Comparison of ENCODE assay signal across 14 mouse cellular contexts in the genomic region with DNA sequence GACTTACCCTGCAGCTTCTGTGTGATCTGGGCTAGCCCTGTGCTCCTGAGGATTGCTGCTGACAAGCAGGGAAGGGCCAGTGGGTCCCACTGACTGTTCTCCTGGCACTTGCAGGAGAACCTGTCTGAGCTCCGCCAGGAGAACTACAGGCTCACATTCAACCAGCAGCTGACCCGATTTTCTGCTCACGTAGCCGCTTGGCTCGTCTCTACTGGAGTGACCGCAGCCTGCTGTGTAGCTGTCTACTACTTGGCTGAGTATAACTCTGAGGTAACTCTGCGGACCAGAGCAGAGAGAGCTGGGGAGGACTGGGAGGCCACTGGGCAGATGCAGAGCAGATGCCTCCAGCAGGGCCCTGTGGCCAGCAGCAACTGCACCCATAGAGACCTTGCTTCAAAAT. TPM values are rescaled to one million over a fixed set of nuclear protein-coding genes. Genes with fewer than 3 reads are reported as not detected.
DNase-seq lines count a peak whose midpoint lies in the region; ATAC-seq lines count a peak whose summit lies in the region.
"Had no signal": no experiment of that assay in that cellular context is flagged by ENCODE, and none has a peak within 500 bp of the region (broad histone marks: within the 10 kb centered on the region; RNA-seq: fewer than 3 reads in every experiment).

No protein-coding gene starts in this region.

- peak; percentile 47; the same call in 1 of the 2 replicates for ATAC-seq in frontal cortex, adult (ENCODE audit: low TSS enrichment)
- ATAC-seq in forebrain, embryonic 14.5 days: no peak

- H3K4me3 ChIP-seq in forebrain, embryonic 14.5 days (ENCODE audit: low read depth, low read length): no peak overlapping the region
- H3K4me3 ChIP-seq: limb, embryonic 15.5 days; lung, embryonic 15.5 days had no signal

- no peak for DNase-seq in frontal cortex, postnatal 25 days (ENCODE audit: low spot score in 2 of 2)
- DNase-seq in left cerebral cortex, postnatal 14 days (ENCODE audit: low spot score in 2 of 2): peak; percentile 10 to 43
- DNase-seq in left cerebral cortex, adult 11 months (ENCODE audit: low spot score): no peak
- peak; percentile 32 for DNase-seq in cerebellum, adult 9-10 months
- DNase-seq in gastrocnemius, postnatal 25 days: peak; percentile 45
- DNase-seq in forebrain, embryonic 14.5 days (ENCODE audit: low spot score): no peak
- no peak for DNase-seq in kidney, adult 8-10 months
- DNase-seq: adrenal gland, postnatal 14 days; kidney, postnatal 4 days; thymus, adult 2 months had no signal

- no peak overlapping the region for H3K4me2 ChIP-seq in forebrain, embryonic 14.5 days (ENCODE audit: low read length)
- H3K4me2 ChIP-seq: limb, embryonic 15.5 days; lung, embryonic 15.5 days; midbrain, embryonic 11.5 days had no signal

- H3K9ac ChIP-seq in forebrain, embryonic 14.5 days (ENCODE audit: low read length): no peak overlapping the region
- H3K9ac ChIP-seq: limb, embryonic 15.5 days; lung, embryonic 15.5 days had no signal

- 83% methylated on average over 7 of the region's 7 CpGs for WGBS in forebrain, embryonic 14.5 days

- no peaks in the 10 kb centered on the region for H3K9me3 ChIP-seq in forebrain, embryonic 14.5 days (replicated peaks; ENCODE audit: control insufficient read depth, low read length)
- H3K9me3 ChIP-seq: limb, embryonic 15.5 days; lung, embryonic 15.5 days had no signal

- H3K27ac ChIP-seq in forebrain, embryonic 14.5 days (ENCODE audit: low read depth, low read length): no peak overlapping the region
- H3K27ac ChIP-seq: limb, embryonic 15.5 days; lung, embryonic 15.5 days had no signal

- intact Hi-C loops in left cerebral cortex, postnatal 14 days (cut with DNase I): no loop called here

- H3K27me3 ChIP-seq in forebrain, embryonic 14.5 days (replicated peaks; ENCODE audit: control insufficient read depth, insufficient read depth, low read length): no peaks in the 10 kb centered on the region
- H3K27me3 ChIP-seq: limb, embryonic 15.5 days; lung, embryonic 15.5 days had no signal

- no peaks in the 10 kb centered on the region for H3K36me3 ChIP-seq in forebrain, embryonic 14.5 days (ENCODE audit: control insufficient read depth, insufficient read depth, low read length)
- H3K36me3 ChIP-seq: limb, embryonic 15.5 days; lung, embryonic 15.5 days had no signal

- H3K4me1 ChIP-seq in forebrain, embryonic 14.5 days (ENCODE audit: control insufficient read depth, insufficient read depth, low read length): no peaks in the 10 kb centered on the region
- H3K4me1 ChIP-seq: limb, embryonic 15.5 days; lung, embryonic 15.5 days had no signal

RNA-seq across cellular contexts. Expression of a gene that starts 52.2 kb away (rescaled TPM):
- total RNA-seq in left cerebral cortex, postnatal 14 days (2021): under 1 TPM; 0.35 to 0.38 TPM
- under 1 TPM in 1 of 2 experiments, not detected in 1; 0.21 TPM for total RNA-seq in gastrocnemius, postnatal 25 days (2021)
- 0.25 and 0.27 TPM in 2 replicates for polyA plus RNA-seq in forebrain, embryonic 14.5 days (2014; fragmentation: Nextera tagmentation; extraction: Ambion mirVana)

RNA-seq across cellular contexts. Expression of a gene that starts 56.2 kb away (rescaled TPM):
- 100 to 1,000 TPM; 325 to 333 TPM for total RNA-seq in left cerebral cortex, postnatal 14 days (2021)
- total RNA-seq in gastrocnemius, postnatal 25 days (2021): 10 to 100 TPM; 32.7 to 38.1 TPM
- polyA plus RNA-seq in forebrain, embryonic 14.5 days (2014; fragmentation: Nextera tagmentation; extraction: Ambion mirVana): 194 and 198 TPM in 2 replicates

Comparison
In these comparisons a context has a peak if more than half of its experiments do, and no peak if none do; other contexts are left out.
1. DNase-seq: peak in left cerebral cortex, postnatal 14 days (2 of 2), cerebellum, adult 9-10 months (single experiment) and gastrocnemius, postnatal 25 days (single experiment); none in frontal cortex, postnatal 25 days (0 of 2), left cerebral cortex, adult 11 months (single experiment), forebrain, embryonic 14.5 days (single experiment) and kidney, adult 8-10 months (0 of 2).
2. RNA of a gene that starts 56.2 kb away (total RNA-seq): 325 to 333 TPM in left cerebral cortex, postnatal 14 days; 32.7 to 38.1 TPM in gastrocnemius, postnatal 25 days; every median in the first group is over 4 times any median in the second.